Mouse (Mus musculus) G1E (cell line): ENCODE results near the gene Tmprss3. TPM values are rescaled to one million over a fixed set of nuclear protein-coding genes. Genes with fewer than 3 reads are reported as not detected.

Experiments
- ATAC-seq: 2 replicates; pipeline ENCODE4 v1.8.0; 2016; ENCODE audit warnings: mild to moderate bottlenecking; ENCODE audit not compliant: insufficient number of reproducible peaks, poor library complexity, low FRiP score, severe bottlenecking; ENCODE audit errors: extremely low read depth
- DNase-seq: peaks from one replicate; pipeline ENCODE4 v3.0.0; 2012; ENCODE audit warnings: low spot score
- H3K27me3 ChIP-seq: 2 replicates; pipeline ENCODE4 v1.6.1; 2012; ENCODE audit warnings: mild to moderate bottlenecking, low read length, inconsistent platforms; ENCODE audit not compliant: insufficient read depth
- H3K36me3 ChIP-seq: replicated peaks from 2 replicates; pipeline ENCODE3; 2012; ENCODE audit warnings: mild to moderate bottlenecking, inconsistent platforms
- H3K4me1 ChIP-seq: 2 replicates; pipeline ENCODE4 v1.6.1; 2012; ENCODE audit warnings: low read depth, low read length, inconsistent platforms, mixed read lengths; ENCODE audit not compliant: insufficient read depth
- H3K4me3 ChIP-seq: 2 replicates; pipeline ENCODE4 v1.5.1; 2012; ENCODE audit warnings: low read depth, mild to moderate bottlenecking, inconsistent platforms, low read length, moderate library complexity, mixed read lengths
- H3K9me3 ChIP-seq: replicated peaks from 2 replicates; pipeline ENCODE4 v1.6.1; 2012; ENCODE audit warnings: inconsistent platforms
- CTCF ChIP-seq: IDR thresholded peaks from 2 replicates; pipeline ENCODE4 v1.5.1; 2012; ENCODE audit warnings: low read depth, low read length, inconsistent platforms, mixed read lengths
- GATA1 ChIP-seq: IDR thresholded peaks from 2 replicates; pipeline ENCODE4 v1.6.1; 2012; ENCODE audit warnings: borderline replicate concordance, low read length, inconsistent platforms, mixed read lengths
- GATA2 ChIP-seq: IDR thresholded peaks from 2 replicates; pipeline ENCODE4 v1.6.1; 2012; ENCODE audit warnings: low read depth, low read length, inconsistent platforms, borderline replicate concordance
- POLR2AphosphoS5 ChIP-seq: IDR thresholded peaks from 2 replicates; pipeline ENCODE4 v1.6.1; 2012; ENCODE audit warnings: low read depth, low read length, inconsistent platforms; ENCODE audit not compliant: insufficient replicate concordance
- TAL1 ChIP-seq: conservative IDR thresholded peaks from 2 replicates; pipeline ENCODE4 v1.6.1; 2012; ENCODE audit warnings: low read depth, low read length, inconsistent platforms, mixed read lengths
- polyA plus RNA-seq: library from polyadenylated mRNA; stranded (reverse); fragments of >175 nt; gene quantifications from 2 replicates; pipeline ENCODE4 v1.2.3, GENCODE M21; 2012
- total RNA-seq, 2 experiments: library from RNA; stranded (forward) in 1 of 2; stranded (reverse) in 1 of 2; fragments of 200-1000 nt in 1 of 2; fragments of >200 nt in 1 of 2; fragmentation: Nextera tagmentation in 1 of 2; gene quantifications; 2 replicates each; pipeline ENCODE4 v1.2.3; 2014 to 2017

Tmprss3 gene
- total and polyA plus RNA-seq, 3 experiments: not detected

GRCm38 (mm10) chr17:31145998-31146397 lies 52.8 kb downstream of the Tmprss3 start:
- no peak for DNase-seq
- H3K4me1 ChIP-seq: no peaks in the 10 kb centered on the region
- no peaks in the 10 kb centered on the region for H3K27me3 ChIP-seq
- no peak for ATAC-seq
- TF ChIP-seq GATA1 (no peak), POLR2AphosphoS5 (no peak), CTCF (no peak), TAL1 (no peak), GATA2 (no peak)
- H3K4me3 ChIP-seq: no peak overlapping the region
- no peaks in the 10 kb centered on the region for H3K36me3 ChIP-seq
- H3K9me3 ChIP-seq: peaks cover 74% of the 10 kb centered on the region

- Histone ChIP-seq H3K9me3 (peaks cover 83% of the 10 kb centered on the region), H3K4me3 (no peak within 1 kb of the TSS), H3K27me3 (no peaks in the 10 kb centered on the region), H3K36me3 (no peaks in the 10 kb centered on the region), H3K4me1 (no peaks in the 10 kb centered on the region)
- DNase-seq (no peak), ATAC-seq (no peak)
- TF ChIP-seq GATA1 (no peak), GATA2 (no peak), TAL1 (no peak), POLR2AphosphoS5 (no peak), CTCF (no peak)
Observed at GRCm38 (mm10) chr17:31144040-31145037, 54.4 kb downstream of the Tmprss3 start, which contains the start of gene Tff2. Gene Tff2 (minus strand): TSS chr17:31144282.

GRCm38 (mm10) chr17:31142116-31142515 lies 56.7 kb downstream of the Tmprss3 start:
- no peaks in the 10 kb centered on the region for H3K4me1 ChIP-seq
- H3K27me3 ChIP-seq: no peaks in the 10 kb centered on the region
- peaks cover 81% of the 10 kb centered on the region for H3K9me3 ChIP-seq
- no peak for ATAC-seq
- DNase-seq: no peak
- no peaks in the 10 kb centered on the region for H3K36me3 ChIP-seq
- TF ChIP-seq TAL1 (no peak), GATA1 (no peak), POLR2AphosphoS5 (no peak), GATA2 (no peak), CTCF (no peak)
- no peak overlapping the region for H3K4me3 ChIP-seq

GRCm38 (mm10) chr17:31138398-31138797 lies 60.4 kb downstream of the Tmprss3 start:
- Histone ChIP-seq H3K36me3 (no peaks in the 10 kb centered on the region), H3K27me3 (no peaks in the 10 kb centered on the region), H3K9me3 (peaks cover 71% of the 10 kb centered on the region), H3K4me3 (no peak overlapping the region), H3K4me1 (no peaks in the 10 kb centered on the region)
- ATAC-seq (no peak), DNase-seq (no peak)
- TF ChIP-seq POLR2AphosphoS5: no peak
- no peak for TF ChIP-seq CTCF
- TF ChIP-seq TAL1: no peak
- TF ChIP-seq GATA1: no peak
- TF ChIP-seq GATA2: no peak

GRCm38 (mm10) chr17:31136821-31137220 lies 62.0 kb downstream of the Tmprss3 start:
- no peaks in the 10 kb centered on the region for H3K27me3 ChIP-seq
- H3K9me3 ChIP-seq: peaks cover 60% of the 10 kb centered on the region
- no peak for TF ChIP-seq CTCF
- no peak for TF ChIP-seq GATA1
- TF ChIP-seq POLR2AphosphoS5: no peak
- no peak for TF ChIP-seq GATA2
- no peak for TF ChIP-seq TAL1
- no peaks in the 10 kb centered on the region for H3K4me1 ChIP-seq
- ATAC-seq (no peak), DNase-seq (no peak)
- no peaks in the 10 kb centered on the region for H3K36me3 ChIP-seq
- no peak overlapping the region for H3K4me3 ChIP-seq

- TF ChIP-seq POLR2AphosphoS5 (no peak), GATA2 (no peak), CTCF (no peak), TAL1 (no peak), GATA1 (no peak)
- H3K27me3 ChIP-seq: no peaks in the 10 kb centered on the region
- H3K4me1 ChIP-seq: no peaks in the 10 kb centered on the region
- no peak overlapping the region for H3K4me3 ChIP-seq
- no peaks in the 10 kb centered on the region for H3K36me3 ChIP-seq
- no peak for DNase-seq
- H3K9me3 ChIP-seq: peaks cover 61% of the 10 kb centered on the region
- no peak for ATAC-seq
Observed at GRCm38 (mm10) chr17:31136291-31136690, 62.5 kb downstream of the Tmprss3 start.
